ENCODE assay signal across 8 mouse cellular contexts in the genomic region with DNA sequence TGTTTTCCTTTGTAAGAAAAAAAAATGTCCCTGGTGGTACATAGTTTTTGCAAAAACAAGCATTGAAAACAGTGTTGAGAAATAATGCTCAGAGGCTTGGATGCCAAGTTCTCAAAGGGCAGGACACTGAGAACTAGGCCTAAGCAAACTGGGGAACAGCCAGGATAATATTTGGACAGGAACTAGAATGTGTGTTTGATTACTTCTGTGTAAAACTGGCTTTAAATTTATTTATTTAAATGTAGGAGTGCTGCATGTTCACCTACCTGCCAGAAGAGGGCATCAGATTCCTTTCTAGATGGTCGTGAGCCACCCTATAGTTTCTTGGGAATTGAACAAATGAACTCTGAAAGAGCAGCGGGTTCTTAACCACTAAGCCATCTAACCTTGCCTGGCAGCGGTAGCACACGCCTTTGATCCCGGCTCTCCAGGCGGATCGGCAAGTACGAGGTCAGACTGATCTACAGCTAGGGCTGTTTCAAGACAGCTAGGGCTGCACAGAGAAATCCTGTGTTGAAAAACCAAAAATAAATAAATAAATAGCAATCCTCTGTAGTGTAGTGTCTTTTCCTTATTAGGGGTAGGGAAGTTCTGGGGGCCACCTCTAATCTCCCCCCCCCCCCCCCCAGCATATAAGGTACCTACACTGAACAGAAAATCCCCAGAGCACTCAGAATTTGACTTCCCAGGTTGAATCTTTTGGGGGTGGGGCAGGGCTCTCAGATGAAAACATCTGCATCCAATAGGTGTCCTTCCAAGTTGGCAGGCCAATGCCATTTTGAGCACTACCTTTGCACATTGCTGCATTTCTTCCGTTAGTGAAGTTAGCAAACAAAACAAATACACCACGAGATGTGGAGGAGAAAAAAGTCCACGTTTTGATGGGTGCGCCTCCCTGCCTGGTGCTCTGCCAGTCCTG. TPM values are rescaled to one million over a fixed set of nuclear protein-coding genes. Genes with fewer than 3 reads are reported as not detected.
A peak's percentile ranks its signal among the peaks of the same experiment; 100 is the strongest.
DNase-seq lines count a peak whose midpoint lies in the region; ATAC-seq and TF ChIP-seq lines count a peak whose summit lies in the region.

TSS of gene Erap1 (plus strand) at position 776 of the 919 bp plus-strand sequence.

- intact Hi-C loops in gastrocnemius, adult 2 months (cut with DNase I), result loop anchor here (1.0 to 5.0 kb wide), 3 partner anchors 132 to 215 kb away; partner anchors contain the start of gene Cast

- no peaks in the 10 kb centered on the region for H3K36me3 ChIP-seq in testis, adult 2 months (ENCODE audit: control insufficient read depth, insufficient read depth, low read length)
- no peaks in the 10 kb centered on the region for H3K36me3 ChIP-seq in hindbrain, embryonic 15.5 days

- no peak; the same call in 1 of the 2 replicates for TF ChIP-seq CTCF in testis, adult 2 months (IDR thresholded peaks at IDR 0.05; ENCODE audit: control insufficient read depth, insufficient read depth, insufficient replicate concordance, low read depth, low read length)
- peak; percentile 80 for TF ChIP-seq CTCF in gastrocnemius, adult 2 months (IDR thresholded peaks at IDR 0.05)

- peak within 1 kb of the TSS; percentile 90 for H3K27ac ChIP-seq in testis, adult 2 months (ENCODE audit: control insufficient read depth, insufficient read depth, low read depth, low read length)
- peak within 1 kb of the TSS; percentile 99 for H3K27ac ChIP-seq in gastrocnemius, adult 2 months
- H3K27ac ChIP-seq in hindbrain, embryonic 15.5 days (replicated peaks), result peak within 1 kb of the TSS; percentile 83

- 1% methylated on average over 12 of the region's 12 CpGs for WGBS in hindbrain, embryonic 15.5 days

- no peak for DNase-seq in testis, postnatal 10 days (ENCODE audit: low spot score)
- DNase-seq in cerebellum, postnatal 14 days, result peak; percentile 19 to 59
- peak; percentile 24 for DNase-seq in gastrocnemius, adult 2 months
- DNase-seq in layer of hippocampus, postnatal 36 days, result peak in 1 of 2 experiments; percentile 7
- DNase-seq in lung, postnatal 25 days (ENCODE audit: low spot score), result peak; percentile 55
- DNase-seq in right cerebral cortex, postnatal 10 days (ENCODE audit: low spot score in 2 of 2), result peak; percentile 24 to 40

- H3K9me3 ChIP-seq in hindbrain, embryonic 15.5 days, result no peaks in the 10 kb centered on the region

- H3K9ac ChIP-seq in hindbrain, embryonic 15.5 days, result peak within 1 kb of the TSS; percentile 87

- TF ChIP-seq POLR2A in testis, adult 2 months (IDR thresholded peaks at IDR 0.05; ENCODE audit: control insufficient read depth, low read depth, low read length), result no peak

- peak within 1 kb of the TSS; percentile 94 for H3K4me2 ChIP-seq in hindbrain, embryonic 15.5 days

- H3K27me3 ChIP-seq in testis, adult 2 months (ENCODE audit: control insufficient read depth, insufficient read depth, low read length), result no peaks in the 10 kb centered on the region
- no peaks in the 10 kb centered on the region for H3K27me3 ChIP-seq in hindbrain, embryonic 15.5 days

- peak within 1 kb of the TSS; percentile 88 for H3K4me3 ChIP-seq in testis, adult 2 months (ENCODE audit: control insufficient read depth, low read depth, low read length)
- H3K4me3 ChIP-seq in gastrocnemius, adult 2 months, result peak within 1 kb of the TSS; percentile 100
- peak within 1 kb of the TSS; percentile 81 for H3K4me3 ChIP-seq in hindbrain, embryonic 15.5 days

- peaks cover 2% of the 10 kb centered on the region; the same call in 1 of the 2 replicates for H3K4me1 ChIP-seq in testis, adult 2 months (ENCODE audit: control insufficient read depth, insufficient read depth, low read length)
- H3K4me1 ChIP-seq in hindbrain, embryonic 15.5 days (replicated peaks), result peaks cover 6% of the 10 kb centered on the region; the same call in 1 of the 2 replicates

- peak; percentile 77 for ATAC-seq in hindbrain, embryonic 15.5 days (ENCODE audit: low FRiP score, low read depth)

RNA-seq across cellular contexts. Expression of gene Erap1, which starts in this region (rescaled TPM):
- polyA plus RNA-seq in testis, adult 2 months (2012; rRNA removed), result 2.9 and 3.1 TPM in 2 replicates
- 10 to 100 TPM; 23.5 to 37.2 TPM for total RNA-seq in gastrocnemius, adult 2 months (2021)
- 4.1 and 6.2 TPM in 2 replicates for polyA plus RNA-seq in hindbrain, embryonic 15.5 days (2015; fragmentation: Nextera tagmentation; extraction: Ambion mirVana)
- 10 to 100 TPM; 10.4 to 12.6 TPM for total RNA-seq in layer of hippocampus, postnatal 36 days (2021)
